Mouse (Mus musculus) heart, embryonic 10.5 days (tissue): Measurements from ENCODE around the gene Gm20518. TPM values are rescaled to one million over a fixed set of nuclear protein-coding genes. Genes with fewer than 3 reads are reported as not detected.
A peak's percentile ranks its signal among the peaks of the same experiment; 100 is the strongest.

Experiments
- DNase-seq: peaks from one replicate; pipeline ENCODE4 v3.0.0-alpha.2; 2017; ENCODE audit warnings: low spot score
- H3K27ac ChIP-seq: fragments of 300-500 bp; sonication (generic); 2 replicates; pipeline ENCODE4 v1.5.1; 2016; ENCODE audit warnings: mild to moderate bottlenecking
- H3K27me3 ChIP-seq: fragments of 300-500 bp; sonication (generic); 2 replicates; pipeline ENCODE4 v1.6.1; 2016; ENCODE audit warnings: mild to moderate bottlenecking; ENCODE audit not compliant: poor library complexity, insufficient read depth, severe bottlenecking
- H3K36me3 ChIP-seq: fragments of 300-500 bp; sonication (generic); 2 replicates; pipeline ENCODE4 v1.6.1; 2016; ENCODE audit warnings: mild to moderate bottlenecking, moderate library complexity
- H3K4me1 ChIP-seq: fragments of 300-500 bp; sonication (generic); 2 replicates; pipeline ENCODE4 v1.6.1; 2016; ENCODE audit warnings: mild to moderate bottlenecking
- H3K4me3 ChIP-seq: fragments of 300-500 bp; sonication (generic); 2 replicates; pipeline ENCODE4 v1.5.1; 2016; ENCODE audit warnings: mild to moderate bottlenecking, moderate library complexity
- H3K9me3 ChIP-seq: fragments of 300-500 bp; sonication (generic); 2 replicates; pipeline ENCODE4 v1.6.1; 2016; ENCODE audit warnings: mild to moderate bottlenecking, moderate library complexity
- WGBS: fragments of 180-500 bp; shearing (Covaris S2); methylation state at CpG from one replicate; pipeline ENCODE4 v1.1.7; 2016; 5-methylcytosine and 5-hydroxymethylcytosine counted together
- polyA plus RNA-seq: library from polyadenylated mRNA; unstranded; fragments of >200 nt; fragmentation: Nextera tagmentation; extraction: Ambion mirVana; gene quantifications from 2 replicates; pipeline ENCODE4 v1.2.1, GENCODE M21; 2016

The Gm20518 gene
- polyA plus RNA-seq, 1 experiment from 2014 or later, result 0.25 TPM

- H3K27ac ChIP-seq, result peak overlapping the region; percentile 95
- no peaks in the 10 kb centered on the region for H3K9me3 ChIP-seq
- peak overlapping the region; percentile 74 for H3K4me3 ChIP-seq
- H3K27me3 ChIP-seq, result peaks cover 81% of the 10 kb centered on the region
- 3% methylated on average over 29 of the region's 29 CpGs for WGBS
- H3K4me1 ChIP-seq, result peaks cover 65% of the 10 kb centered on the region
- 0 out of 2 replicates have a peak, but pooled peaks cover 9% of the 10 kb centered on the region for H3K36me3 ChIP-seq
- no peak for DNase-seq
Measured at GRCm38 (mm10) chr16:17797812-17798311, 93.6 kb downstream of the Gm20518 start.

- Histone ChIP-seq H3K9me3 (no peaks in the 10 kb centered on the region), H3K4me3 (peak within 1 kb of the TSS; percentile 74), H3K36me3 (peaks cover 16% of the 10 kb centered on the region), H3K4me1 (peaks cover 58% of the 10 kb centered on the region), H3K27ac (peak within 1 kb of the TSS; percentile 95), H3K27me3 (peaks cover 78% of the 10 kb centered on the region)
- WGBS, result 1% methylated on average over 81 of the region's 81 CpGs
- no peak for DNase-seq
Measured at GRCm38 (mm10) chr16:17796971-17797811, 94.3 kb downstream of the Gm20518 start, which contains the start of gene Scarf2. TSS of gene Scarf2 (plus strand) at chr16:17797282.

DNA sequence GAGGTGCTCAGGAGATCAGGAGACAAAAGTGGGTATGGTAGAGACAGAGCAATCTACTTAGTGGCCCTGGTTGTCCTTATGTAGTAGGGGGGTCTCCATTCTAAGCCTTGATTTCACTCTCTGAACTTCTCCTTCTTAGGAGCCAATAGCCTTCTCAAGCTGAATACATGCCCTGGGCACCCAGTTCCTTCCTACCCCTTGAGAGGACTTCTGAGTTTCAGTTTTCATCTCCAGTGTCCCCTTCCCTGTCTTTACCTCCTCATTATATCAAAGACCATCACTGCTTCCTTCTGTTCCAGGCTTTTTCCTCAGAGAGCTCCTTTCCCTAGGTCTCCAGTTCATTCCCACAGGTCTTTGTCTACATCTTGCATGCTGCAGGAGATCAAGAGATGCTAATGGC, 95.0 kb downstream of the Gm20518 start:
- Histone ChIP-seq H3K4me3 (peak overlapping the region; percentile 74), H3K4me1 (peaks cover 52% of the 10 kb centered on the region), H3K27ac (peak overlapping the region; percentile 95), H3K27me3 (peaks cover 71% of the 10 kb centered on the region), H3K9me3 (no peaks in the 10 kb centered on the region), H3K36me3 (peaks cover 23% of the 10 kb centered on the region)
- no peak for DNase-seq

DNA sequence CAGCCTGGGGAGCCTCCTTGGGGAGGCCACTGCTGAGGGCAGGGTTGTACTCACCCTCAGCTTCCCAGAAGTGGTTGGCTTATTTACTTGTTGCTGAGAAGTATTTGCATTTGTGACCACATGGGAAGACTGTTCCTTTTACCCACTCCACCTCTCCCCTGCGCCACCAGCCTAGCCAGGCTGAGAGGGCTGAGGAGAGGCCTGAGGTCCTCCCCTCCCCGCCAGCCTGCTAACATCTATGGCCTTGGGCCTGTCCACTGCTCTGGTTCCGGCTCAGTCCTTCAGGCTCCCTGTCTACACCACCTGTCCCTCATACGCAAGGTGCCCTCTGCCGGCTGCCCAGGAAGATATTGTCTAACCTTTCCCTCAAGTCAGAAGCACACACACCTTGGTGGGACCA, 95.8 kb downstream of the Gm20518 start:
- H3K27ac ChIP-seq, result no peak overlapping the region
- H3K4me1 ChIP-seq, result peaks cover 50% of the 10 kb centered on the region
- 63% methylated on average over 5 of the region's 5 CpGs for WGBS
- H3K9me3 ChIP-seq, result no peaks in the 10 kb centered on the region
- no peak for DNase-seq
- H3K4me3 ChIP-seq, result no peak overlapping the region
- peaks cover 63% of the 10 kb centered on the region for H3K27me3 ChIP-seq
- H3K36me3 ChIP-seq, result peaks cover 28% of the 10 kb centered on the region

DNA sequence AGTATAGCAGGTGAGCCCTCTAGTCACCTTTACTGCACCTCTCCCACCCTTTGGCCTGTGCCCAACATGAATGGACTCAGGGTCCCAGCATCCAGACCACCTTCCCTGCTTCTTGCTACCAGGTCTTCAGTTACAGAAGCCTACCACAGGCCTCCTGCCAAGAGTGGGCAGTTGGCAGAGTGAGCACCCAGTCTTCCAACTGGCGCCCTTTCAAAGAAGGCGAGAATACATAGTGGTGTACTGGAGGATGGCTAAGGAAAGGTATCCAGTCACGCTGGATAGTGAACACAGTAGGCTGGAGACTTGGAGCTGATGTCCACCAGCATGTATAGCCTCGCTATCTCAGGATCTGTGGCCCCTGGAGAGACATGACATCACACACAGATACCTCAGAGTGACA, 97.4 kb downstream of the Gm20518 start:
- H3K4me3 ChIP-seq, result no peak overlapping the region
- H3K4me1 ChIP-seq, result peaks cover 34% of the 10 kb centered on the region
- peaks cover 43% of the 10 kb centered on the region for H3K36me3 ChIP-seq
- peaks cover 47% of the 10 kb centered on the region for H3K27me3 ChIP-seq
- no peak for DNase-seq
- 84% methylated on average over 4 of the region's 4 CpGs for WGBS
- no peaks in the 10 kb centered on the region for H3K9me3 ChIP-seq
- no peak overlapping the region for H3K27ac ChIP-seq

GRCm38 (mm10) chr16:17792728-17793127, 98.7 kb downstream of the Gm20518 start:
- Histone ChIP-seq H3K36me3 (peaks cover 56% of the 10 kb centered on the region), H3K4me1 (peaks cover 22% of the 10 kb centered on the region), H3K4me3 (no peak overlapping the region), H3K9me3 (no peaks in the 10 kb centered on the region), H3K27ac (no peak overlapping the region), H3K27me3 (peaks cover 33% of the 10 kb centered on the region)
- 71% methylated on average over 3 of the region's 3 CpGs for WGBS
- DNase-seq, result no peak

DNA sequence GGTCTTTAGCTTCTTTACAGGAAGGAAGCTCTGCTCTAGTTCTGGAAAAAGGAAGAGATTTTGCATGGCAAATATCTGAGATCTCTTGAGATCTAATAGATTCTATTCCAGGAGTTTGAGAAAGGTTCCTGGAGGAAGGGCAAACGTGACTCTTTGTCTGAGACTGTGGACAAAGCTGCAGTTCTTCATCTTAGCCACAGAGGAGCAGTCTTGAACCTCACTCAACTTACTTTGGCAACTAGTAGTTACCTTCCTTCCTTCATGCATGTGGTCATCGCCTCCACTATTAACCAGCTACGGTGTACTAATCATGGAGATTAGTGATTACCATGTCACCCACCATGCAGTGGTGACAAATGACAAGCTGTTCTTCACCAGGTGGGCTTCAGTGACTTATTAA, 106.1 kb downstream of the Gm20518 start:
- WGBS, result 67% methylated on average over 3 of the region's 3 CpGs
- Histone ChIP-seq H3K27ac (no peak overlapping the region), H3K4me1 (no peaks in the 10 kb centered on the region), H3K27me3 (no peaks in the 10 kb centered on the region), H3K4me3 (no peak overlapping the region), H3K36me3 (peaks cover 80% of the 10 kb centered on the region), H3K9me3 (no peaks in the 10 kb centered on the region)
- DNase-seq, result no peak

Other genes starting within 250 kb of the Gm20518 start
- gene Ccdc74a, start 245.2 kb downstream of the Gm20518 start, polyA plus RNA-seq, result 4.4 and 5.8 TPM in 2 replicates
- 45.4 and 48.0 TPM in 2 replicates for gene Med15, start 158.8 kb downstream of the Gm20518 start, polyA plus RNA-seq
- 47.2 and 55.4 TPM in 2 replicates for gene Klhl22, start 132.1 kb downstream of the Gm20518 start, polyA plus RNA-seq
- 7.0 and 12.9 TPM in 2 replicates for gene Scarf2, start 94.4 kb downstream of the Gm20518 start, polyA plus RNA-seq
- gene B830017H08Rik, start 58.5 kb downstream of the Gm20518 start, polyA plus RNA-seq, result not detected in 2 replicates
- 2.0 and 2.3 TPM in 2 replicates for gene Car15, start 53.3 kb downstream of the Gm20518 start, polyA plus RNA-seq
- gene Tssk1, start 2.6 kb upstream of the Gm20518 start, polyA plus RNA-seq, result not detected in 2 replicates
- 63.7 and 69.6 TPM in 2 replicates for gene Dgcr2, start 6.9 kb upstream of the Gm20518 start, polyA plus RNA-seq
- not detected in 2 replicates for gene Tssk2, start 7.0 kb upstream of the Gm20518 start, polyA plus RNA-seq
- gene Ess2, start 19.7 kb upstream of the Gm20518 start, polyA plus RNA-seq, result 39.7 and 39.9 TPM in 2 replicates
- gene Gsc2, start 23.4 kb upstream of the Gm20518 start, polyA plus RNA-seq, result 0.20 and 0.44 TPM in 2 replicates
- gene Slc25a1, start 36.5 kb upstream of the Gm20518 start, polyA plus RNA-seq, result 46.6 and 73.7 TPM in 2 replicates
- gene Vpreb2, start 88.8 kb upstream of the Gm20518 start, polyA plus RNA-seq, result not detected in 2 replicates
- 73.8 and 97.3 TPM in 2 replicates for gene Dgcr6, start 161.2 kb upstream of the Gm20518 start, polyA plus RNA-seq
- 14.2 and 16.0 TPM in 2 replicates for gene Prodh, start 198.5 kb upstream of the Gm20518 start, polyA plus RNA-seq
- 0.31 and 0.79 TPM in 2 replicates for gene Rtn4r, start 236.0 kb upstream of the Gm20518 start, polyA plus RNA-seq